Mouse (Mus musculus): ENCODE measurements around the gene Sp2.

Gene Sp2

GRCm38 (mm10) chr11:96996773-96997379, 14.1 kb upstream of the Sp2 start:
- in situ Hi-C loops (cut with MboI; ENCODE audit: unreplicated experiment in 2 of 2): no loop called here

- in situ Hi-C loops (cut with MboI; ENCODE audit: unreplicated experiment in 2 of 2): no loop called here
Measured at GRCm38 (mm10) chr11:96995836-96996772, 13.3 kb upstream of the Sp2 start.

GRCm38 (mm10) chr11:96995031-96995430, 12.3 kb upstream of the Sp2 start:
- in situ Hi-C loops (cut with MboI; ENCODE audit: unreplicated experiment in 2 of 2): no loop called here

- in situ Hi-C loops (cut with MboI; ENCODE audit: unreplicated experiment in 2 of 2): no loop called here
Measured at GRCm38 (mm10) chr11:96992722-96993311, 10.1 kb upstream of the Sp2 start.

GRCm38 (mm10) chr11:96991501-96991900, 8.7 kb upstream of the Sp2 start:
- in situ Hi-C loops (cut with MboI; ENCODE audit: unreplicated experiment in 2 of 2): no loop called here

- in situ Hi-C loops (cut with MboI; ENCODE audit: unreplicated experiment in 2 of 2): loop anchor here in 1 of 2 experiments (5.0 kb wide), 1 partner anchor 34 kb away; no protein-coding TSS in a partner anchor
Measured at GRCm38 (mm10) chr11:96987873-96988655, 5.3 kb upstream of the Sp2 start.

GRCm38 (mm10) chr11:96986463-96986862, 3.7 kb upstream of the Sp2 start:
- in situ Hi-C loops (cut with MboI; ENCODE audit: unreplicated experiment in 2 of 2): loop anchor here in 1 of 2 experiments (5.0 kb wide), 1 partner anchor 36 kb away; no protein-coding TSS in a partner anchor

- in situ Hi-C loops (cut with MboI; ENCODE audit: unreplicated experiment in 2 of 2): loop anchor here (5.0 kb wide), 1 partner anchor 37 kb away; no protein-coding TSS in a partner anchor
Measured at GRCm38 (mm10) chr11:96984903-96985302, 2.1 kb upstream of the Sp2 start.

- in situ Hi-C loops (cut with MboI; ENCODE audit: unreplicated experiment in 2 of 2): loop anchor here in 1 of 2 experiments (5.0 kb wide), 1 partner anchor 40 kb away; no protein-coding TSS in a partner anchor
Measured at GRCm38 (mm10) chr11:96982355-96982754, 404 bp downstream of the Sp2 start.

GRCm38 (mm10) chr11:96981461-96981860, 1.3 kb downstream of the Sp2 start:
- in situ Hi-C loops (cut with MboI; ENCODE audit: unreplicated experiment in 2 of 2): loop anchor here in 1 of 2 experiments (5.0 kb wide), 1 partner anchor 41 kb away; no protein-coding TSS in a partner anchor

GRCm38 (mm10) chr11:96980021-96980420, 2.7 kb downstream of the Sp2 start:
- in situ Hi-C loops (cut with MboI; ENCODE audit: unreplicated experiment in 2 of 2): loop anchor here in 1 of 2 experiments (5.0 kb wide), 1 partner anchor 42 kb away; no protein-coding TSS in a partner anchor

GRCm38 (mm10) chr11:96979329-96979728, 3.4 kb downstream of the Sp2 start:
- in situ Hi-C loops (cut with MboI; ENCODE audit: unreplicated experiment in 2 of 2): no loop called here

GRCm38 (mm10) chr11:96978401-96979246, 4.1 kb downstream of the Sp2 start:
- in situ Hi-C loops (cut with MboI; ENCODE audit: unreplicated experiment in 2 of 2): no loop called here

- in situ Hi-C loops (cut with MboI; ENCODE audit: unreplicated experiment in 2 of 2): no loop called here
Measured at GRCm38 (mm10) chr11:96977606-96978400, 5.0 kb downstream of the Sp2 start.

GRCm38 (mm10) chr11:96976911-96977591, 5.7 kb downstream of the Sp2 start:
- in situ Hi-C loops (cut with MboI; ENCODE audit: unreplicated experiment in 2 of 2): no loop called here

- in situ Hi-C loops (cut with MboI; ENCODE audit: unreplicated experiment in 2 of 2): no loop called here
Measured at GRCm38 (mm10) chr11:96976379-96976687, 6.4 kb downstream of the Sp2 start.

- in situ Hi-C loops (cut with MboI; ENCODE audit: unreplicated experiment in 2 of 2): no loop called here
Measured at GRCm38 (mm10) chr11:96975511-96976378, 7.0 kb downstream of the Sp2 start.
